Mouse (Mus musculus) heart, adult 9 months (tissue): ENCODE measurements at regions not wholly inside any gene's neighbourhood (a gene's known extent, or its start where the extent isn't known, plus 50 kb on each side); places are given as distances from the start of the nearest gene placed in this dataset.

Experiments
- DNase-seq, 2 experiments: peaks; one replicate each; pipeline ENCODE4 v3.0.0; 2022; ENCODE audit warnings: low spot score in 2 of 2

DNA sequence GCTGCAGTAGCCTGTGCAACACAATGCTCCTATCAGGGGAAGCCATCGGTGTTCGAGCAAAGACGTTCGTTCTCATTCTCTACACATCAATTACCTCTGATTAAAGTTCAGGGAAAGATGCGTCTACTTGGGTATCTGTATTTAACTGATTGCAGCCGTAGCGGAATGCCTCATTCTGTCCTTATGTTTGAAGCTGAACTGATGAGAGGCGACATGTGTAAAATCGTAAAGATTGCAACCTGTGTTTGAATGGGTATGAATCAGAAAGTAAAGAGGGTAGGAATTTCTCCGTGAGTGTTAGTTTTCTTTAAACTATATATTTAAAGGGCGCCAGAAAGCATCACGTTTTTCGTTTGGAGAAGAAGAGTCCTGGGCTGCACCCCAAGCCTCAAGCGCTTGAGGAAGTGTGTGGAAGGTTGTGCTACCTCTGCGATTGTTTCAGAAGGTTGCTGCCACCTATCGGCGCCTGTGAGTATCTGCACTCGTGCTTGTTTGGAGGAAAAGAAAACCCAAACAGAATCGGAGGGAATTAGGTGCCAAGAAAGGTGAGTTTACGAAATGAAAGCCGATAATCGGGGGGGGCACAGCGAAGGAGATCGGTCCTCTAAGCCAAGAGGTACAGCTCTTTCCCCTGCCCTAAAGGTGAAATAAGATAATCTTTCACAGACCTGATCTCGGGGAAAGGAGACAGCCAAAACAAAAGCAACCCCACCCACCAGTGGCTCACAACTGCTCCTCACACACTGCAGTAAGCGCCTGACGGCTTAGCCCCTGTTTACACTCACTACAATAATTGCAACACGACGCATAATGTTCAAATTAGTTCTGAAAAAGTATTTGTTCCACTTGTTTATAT, 346.4 kb upstream of the Prkcq start:
- peak in 1 of 2 experiments; percentile 12 for DNase-seq

- no peak for DNase-seq
Observed at GRCm38 (mm10) chr2:10826134-10826767, 345.7 kb upstream of the Prkcq start.

GRCm38 (mm10) chr2:10839976-10840375, 331.9 kb upstream of the Prkcq start:
- DNase-seq: no peak

- DNase-seq: no peak
Observed at GRCm38 (mm10) chr2:10861654-10862292, 310.1 kb upstream of the Prkcq start.

DNA sequence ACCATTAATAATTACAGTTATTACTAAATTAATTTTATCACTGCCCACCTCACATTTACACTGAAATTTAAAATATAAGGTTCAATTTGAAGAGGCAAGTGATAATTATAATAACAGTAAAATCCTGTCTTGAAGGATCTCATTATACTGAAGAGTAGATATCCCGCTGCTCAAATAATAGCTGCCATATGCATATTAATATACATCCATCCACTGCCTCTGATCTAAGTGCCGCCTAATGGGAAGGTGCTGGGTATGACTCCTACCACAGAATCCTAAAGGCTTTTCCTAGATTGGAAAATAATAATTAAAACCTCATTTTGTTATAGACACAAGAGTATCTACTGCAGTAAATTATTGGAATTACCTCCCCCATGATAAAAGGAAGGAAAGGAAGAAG, 307.5 kb upstream of the Prkcq start:
- DNase-seq: no peak

- no peak for DNase-seq
Observed at GRCm38 (mm10) chr2:10874303-10874702, 297.6 kb upstream of the Prkcq start.

GRCm38 (mm10) chr2:10901926-10902325, 270.0 kb upstream of the Prkcq start:
- no peak for DNase-seq

DNA sequence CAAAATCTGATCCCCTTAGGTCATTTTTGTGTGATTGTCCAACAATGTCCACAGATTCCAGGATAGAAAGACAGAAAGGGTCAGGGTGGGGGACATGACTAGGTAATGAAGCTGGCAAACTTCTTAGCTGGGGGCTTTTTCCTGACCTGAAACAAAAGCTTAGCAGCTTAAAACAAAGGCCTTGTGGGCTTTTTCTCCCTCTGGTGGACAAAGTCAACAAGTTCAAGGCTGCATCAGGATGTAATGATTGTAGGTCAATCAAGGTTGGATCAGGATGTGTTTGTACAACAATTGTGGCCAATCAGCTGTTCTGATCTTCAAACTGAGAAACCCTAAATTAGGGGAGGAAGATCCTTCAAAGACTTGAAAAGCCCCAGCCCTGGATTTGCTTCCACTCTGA, 252.0 kb upstream of the Prkcq start:
- no peak for DNase-seq

DNA sequence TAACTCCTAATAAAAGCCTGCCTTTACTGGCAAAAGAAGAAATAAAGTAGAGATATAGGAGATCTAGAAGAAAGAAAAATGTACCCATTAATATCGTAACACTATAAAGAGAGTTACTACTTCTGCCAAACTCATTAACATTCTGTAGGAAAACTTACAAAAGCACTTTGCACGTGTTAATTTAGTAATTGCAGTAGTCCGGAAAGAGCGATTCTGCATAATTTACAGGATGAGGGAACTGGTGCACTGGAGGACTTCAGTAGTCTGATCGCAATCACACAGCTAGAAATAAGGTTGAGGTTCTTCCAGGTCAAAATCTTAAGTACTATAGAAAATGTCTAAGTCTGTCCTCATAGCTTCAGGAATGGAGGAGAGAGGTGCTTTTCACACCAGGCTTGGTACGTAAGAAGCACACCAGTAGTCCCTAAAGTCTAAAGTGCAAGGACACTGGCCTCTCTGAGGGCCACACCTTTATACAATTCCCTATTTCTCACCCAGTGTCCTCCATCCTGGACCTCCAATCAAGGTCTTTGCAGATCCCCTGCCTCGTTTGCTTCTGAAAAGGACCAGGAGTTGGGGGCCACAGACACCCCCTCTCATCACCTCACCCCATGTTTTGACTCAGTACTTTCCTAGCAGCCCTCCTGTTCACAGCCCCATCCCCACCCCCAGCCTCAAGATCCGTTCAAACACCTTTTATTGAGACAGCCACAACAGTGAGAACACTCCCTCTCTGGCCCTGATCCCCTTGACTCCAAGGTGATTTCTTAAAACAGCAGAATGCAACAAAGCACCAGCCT, 251.0 kb upstream of the Prkcq start:
- no peak for DNase-seq

- DNase-seq: no peak
Observed at GRCm38 (mm10) chr2:10921486-10922450, 250.1 kb upstream of the Prkcq start.

- DNase-seq: no peak
Observed at GRCm38 (mm10) chr2:10923984-10924383, 247.9 kb upstream of the Prkcq start.

- no peak for DNase-seq
Observed at GRCm38 (mm10) chr2:10925361-10925760, 246.5 kb upstream of the Prkcq start.

DNA sequence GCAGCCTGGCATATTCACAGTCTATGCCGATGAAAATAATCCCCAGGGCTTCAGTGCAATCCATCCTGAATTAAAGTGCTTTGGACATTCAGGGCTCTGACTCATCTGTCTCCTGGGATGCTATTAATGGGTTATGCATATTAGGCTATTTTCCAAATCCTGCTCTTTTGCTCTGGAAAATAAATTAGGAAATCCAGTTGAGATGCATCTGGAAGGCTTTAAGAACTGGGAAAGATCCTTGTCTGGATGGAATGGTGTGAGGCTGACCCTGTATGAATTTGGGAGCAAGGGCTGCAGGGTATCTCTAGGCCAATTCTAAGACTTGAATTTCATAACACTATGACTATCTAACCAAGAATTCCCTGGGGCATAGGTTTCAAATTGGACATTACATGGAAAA, 234.5 kb upstream of the Prkcq start:
- DNase-seq: peak; percentile 34 to 44

DNA sequence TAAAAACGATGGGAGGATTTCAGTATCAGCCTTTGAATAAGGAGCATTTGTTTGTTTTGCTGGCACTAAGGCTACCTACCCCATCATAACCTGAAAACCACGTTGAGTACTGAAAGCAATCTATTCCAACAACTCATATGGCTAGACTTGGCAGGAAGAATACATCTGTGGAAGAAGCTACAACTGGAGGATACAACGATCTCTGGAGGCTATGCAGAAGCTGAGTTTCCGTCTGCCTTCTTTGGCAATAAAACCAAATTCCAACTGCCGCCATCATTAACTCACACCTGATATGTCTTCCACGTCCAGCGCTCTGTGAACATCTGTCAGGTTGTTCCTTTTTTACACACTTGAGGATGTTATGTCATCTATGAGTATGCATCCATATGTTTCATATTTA, 206.7 kb upstream of the Prkcq start:
- no peak for DNase-seq

GRCm38 (mm10) chr2:10966891-10967290, 205.0 kb upstream of the Prkcq start:
- DNase-seq: no peak

DNA sequence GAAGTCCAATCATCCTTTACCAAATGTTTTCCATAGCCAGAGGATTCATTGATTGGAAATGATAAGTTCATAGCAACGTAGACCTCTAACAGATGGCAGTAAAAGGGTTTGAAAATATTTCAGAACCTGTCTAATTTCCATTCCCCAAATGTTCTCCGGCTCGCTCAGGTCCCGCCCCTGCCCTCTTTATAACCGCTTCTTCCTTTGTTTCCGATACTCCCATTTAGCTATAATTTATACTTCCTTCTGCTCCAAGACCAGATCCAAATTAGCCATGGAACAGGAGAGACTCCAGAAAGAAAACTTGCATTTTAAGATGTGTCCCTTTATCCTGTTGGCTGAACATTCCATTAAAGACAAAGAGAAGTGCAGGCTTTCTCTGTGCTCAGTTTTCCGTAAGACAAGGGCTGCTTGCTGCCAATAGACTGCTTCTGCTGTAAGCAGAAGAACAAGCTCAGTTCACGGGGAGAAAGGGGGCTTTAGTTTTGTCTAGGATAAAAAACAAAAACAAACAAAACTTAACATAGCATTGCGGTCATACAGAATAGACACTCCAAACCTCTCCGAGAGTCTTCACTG, 202.7 kb upstream of the Prkcq start:
- no peak for DNase-seq

- DNase-seq: peak in 1 of 2 experiments; percentile 3
Observed at GRCm38 (mm10) chr2:10972051-10972450, 199.9 kb upstream of the Prkcq start.

DNA sequence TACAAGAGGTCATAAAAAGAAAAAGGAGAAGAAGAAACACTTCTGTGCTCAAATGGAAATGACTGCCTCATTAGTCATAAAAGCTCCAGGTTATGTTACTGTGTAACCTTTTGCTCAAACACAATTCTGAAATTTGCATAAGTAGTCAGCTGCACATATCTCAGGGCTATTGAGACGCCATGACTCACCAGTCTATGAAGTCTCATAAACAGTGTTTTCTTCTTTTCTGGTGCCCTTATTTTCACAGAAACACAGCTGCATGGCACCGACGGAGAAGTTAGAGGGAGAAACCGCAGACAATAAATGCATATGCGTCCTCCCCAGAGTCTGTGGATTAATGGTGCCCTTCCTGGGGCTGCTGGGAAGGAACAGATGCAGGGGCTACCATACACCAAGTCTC, 193.1 kb upstream of the Prkcq start:
- peak in 1 of 2 experiments; percentile 19 for DNase-seq

- no peak for DNase-seq
Observed at GRCm38 (mm10) chr2:10986101-10986500, 185.8 kb upstream of the Prkcq start.

DNA sequence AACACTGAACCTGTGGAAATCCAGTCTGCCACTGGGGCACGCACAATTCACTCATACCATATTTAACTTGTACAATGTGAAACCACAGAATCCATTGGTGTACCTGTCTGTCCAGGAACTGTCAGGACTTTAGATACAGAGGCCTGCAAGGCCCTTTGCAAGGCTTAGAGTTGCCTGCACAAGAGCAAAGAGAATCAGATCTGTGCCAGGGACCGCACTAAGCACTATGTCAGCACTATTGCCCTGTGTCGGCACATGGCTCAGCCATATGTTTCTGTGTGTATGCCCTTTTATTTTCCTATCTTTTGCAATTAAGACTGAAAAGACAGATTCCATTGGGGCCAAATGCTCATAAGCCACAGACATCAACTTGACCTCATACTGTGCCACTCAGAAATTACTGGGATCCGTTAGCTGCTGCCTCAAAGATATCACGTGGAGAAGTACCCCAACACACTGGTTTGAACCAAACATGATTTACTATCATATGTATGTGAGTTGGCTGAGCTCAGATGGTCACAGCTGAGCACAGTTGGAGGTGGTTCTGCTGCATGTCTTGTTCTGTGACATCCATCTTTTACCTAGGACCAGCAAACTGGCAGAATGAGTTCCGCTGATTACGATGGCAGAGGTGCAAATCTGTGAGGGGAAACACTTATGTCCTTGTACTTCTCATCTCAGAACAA, 181.7 kb upstream of the Prkcq start:
- no peak for DNase-seq
